ENCODE assay signal across 21 mouse cellular contexts in genomic region chr3:60461828-60462521, GRCm38 (mm10). TPM values are rescaled to one million over a fixed set of nuclear protein-coding genes. Genes with fewer than 3 reads are reported as not detected.
DNase-seq lines count a peak whose midpoint lies in the region; ATAC-seq and TF ChIP-seq lines count a peak whose summit lies in the region.
"Had no signal": no experiment of that assay in that cellular context is flagged by ENCODE, and none has a peak within 500 bp of the region (broad histone marks: within the 10 kb centered on the region; RNA-seq: fewer than 3 reads in every experiment).

No protein-coding gene starts in this region.

- no peaks in the 10 kb centered on the region for H3K27me3 ChIP-seq in lung, embryonic 14.5 days (ENCODE audit: insufficient read depth, low read length)
- no peaks in the 10 kb centered on the region for H3K27me3 ChIP-seq in neural tube, embryonic 13.5 days
- H3K27me3 ChIP-seq in midbrain, embryonic 16.5 days (ENCODE audit: control insufficient read depth, insufficient read depth, low read depth, low read length): no peaks in the 10 kb centered on the region
- H3K27me3 ChIP-seq: embryonic facial prominence, embryonic 12.5 days; forebrain, embryonic 15.5 days; heart, embryonic 15.5 days; limb, embryonic 13.5 days had no signal

- ATAC-seq in lung, embryonic 14.5 days (ENCODE audit: insufficient read depth): peak; percentile 44; the same call in 1 of the 2 replicates
- peak; percentile 95 for ATAC-seq in neural tube, embryonic 13.5 days (ENCODE audit: low read depth)
- ATAC-seq in midbrain, embryonic 16.5 days: no peak
- ATAC-seq: CD4-positive, CD25-positive, alpha-beta regulatory T cell, adult 4 months; forebrain, embryonic 15.5 days had no signal

- H3K9ac ChIP-seq in lung, embryonic 14.5 days: no peak overlapping the region
- no peak overlapping the region for H3K9ac ChIP-seq in neural tube, embryonic 13.5 days
- no peak overlapping the region for H3K9ac ChIP-seq in midbrain, embryonic 16.5 days (ENCODE audit: low read depth, low read length)
- H3K9ac ChIP-seq: embryonic facial prominence, embryonic 12.5 days; forebrain, embryonic 15.5 days; heart, embryonic 15.5 days; limb, embryonic 13.5 days; liver, embryonic 14.5 days had no signal

- DNase-seq in lung, embryonic 14.5 days: peak; percentile 35
- no peak for DNase-seq in lung, postnatal 4 days
- DNase-seq in adipocyte (ENCODE audit: low spot score): peak; percentile 60
- no peak for DNase-seq in gastrocnemius, adult 18-20 months (ENCODE audit: low spot score)
- DNase-seq: cerebellum, adult 8-10 months; heart, adult 2 months; kidney, adult 2 months; kidney, postnatal 25 days; layer of hippocampus, adult 9-11 months; right cerebral cortex, adult 18-20 months; thymus, adult 18-20 months had no signal

- H3K4me2 ChIP-seq in lung, embryonic 14.5 days: no peak overlapping the region
- H3K4me2 ChIP-seq in neural tube, embryonic 13.5 days: no peak overlapping the region
- no peak overlapping the region for H3K4me2 ChIP-seq in midbrain, embryonic 16.5 days (ENCODE audit: low read length)
- H3K4me2 ChIP-seq: embryonic facial prominence, embryonic 12.5 days; forebrain, embryonic 15.5 days; heart, embryonic 15.5 days; limb, embryonic 13.5 days had no signal

- no peak overlapping the region for H3K4me3 ChIP-seq in lung, embryonic 14.5 days (ENCODE audit: low read depth, low read length)
- H3K4me3 ChIP-seq in brown adipose tissue, adult 24 weeks (ENCODE audit: insufficient read depth, low read depth, low read length): no peak overlapping the region
- no peak overlapping the region for H3K4me3 ChIP-seq in neural tube, embryonic 13.5 days
- H3K4me3 ChIP-seq in midbrain, embryonic 16.5 days (ENCODE audit: low read depth, low read length): no peak overlapping the region
- H3K4me3 ChIP-seq: embryonic facial prominence, embryonic 12.5 days; forebrain, embryonic 15.5 days; heart, adult 2 months; heart, embryonic 15.5 days; limb, embryonic 13.5 days had no signal

- no peaks in the 10 kb centered on the region for H3K4me1 ChIP-seq in lung, embryonic 14.5 days (ENCODE audit: insufficient read depth)
- peaks cover 3% of the 10 kb centered on the region; the same call in 1 of the 2 replicates for H3K4me1 ChIP-seq in brown adipose tissue, adult 24 weeks (ENCODE audit: control insufficient read depth, insufficient read depth, insufficient read length, low read length)
- no peaks in the 10 kb centered on the region for H3K4me1 ChIP-seq in neural tube, embryonic 13.5 days (replicated peaks)
- no peaks in the 10 kb centered on the region for H3K4me1 ChIP-seq in midbrain, embryonic 16.5 days (ENCODE audit: control insufficient read depth, insufficient read depth, low read length)
- H3K4me1 ChIP-seq: embryonic facial prominence, embryonic 12.5 days; forebrain, embryonic 15.5 days; limb, embryonic 13.5 days had no signal

- 45% methylated on average over 6 of the region's 6 CpGs for WGBS in lung, embryonic 14.5 days
- 68% methylated on average over 6 of the region's 6 CpGs for WGBS in neural tube, embryonic 13.5 days
- 86% methylated on average over 6 of the region's 6 CpGs for WGBS in midbrain, embryonic 16.5 days

- H3K9me3 ChIP-seq in lung, embryonic 14.5 days (ENCODE audit: low read depth, low read length): no peaks in the 10 kb centered on the region
- H3K9me3 ChIP-seq in neural tube, embryonic 13.5 days: no peaks in the 10 kb centered on the region
- no peaks in the 10 kb centered on the region for H3K9me3 ChIP-seq in midbrain, embryonic 16.5 days (replicated peaks; ENCODE audit: control insufficient read depth, low read length, poor library complexity, severe bottlenecking)
- H3K9me3 ChIP-seq: embryonic facial prominence, embryonic 12.5 days; forebrain, embryonic 15.5 days; G1E; heart, embryonic 15.5 days; limb, embryonic 13.5 days had no signal

- no peaks in the 10 kb centered on the region for H3K36me3 ChIP-seq in lung, embryonic 14.5 days (ENCODE audit: insufficient read depth)
- H3K36me3 ChIP-seq in neural tube, embryonic 13.5 days: no peaks in the 10 kb centered on the region
- H3K36me3 ChIP-seq in midbrain, embryonic 16.5 days (ENCODE audit: control insufficient read depth, insufficient read depth, low read length): no peaks in the 10 kb centered on the region
- H3K36me3 ChIP-seq: embryonic facial prominence, embryonic 12.5 days; forebrain, embryonic 15.5 days; G1E; heart, embryonic 15.5 days; limb, embryonic 13.5 days had no signal

- 0 out of 2 replicates have a peak overlapping the region, but pooled peaks have one; percentile 8 for H3K27ac ChIP-seq in lung, embryonic 14.5 days (ENCODE audit: low read depth)
- H3K27ac ChIP-seq in brown adipose tissue, adult 24 weeks (replicated peaks; ENCODE audit: low read depth, low read length): peak overlapping the region; percentile 60; the same call in 1 of the 2 replicates
- peak overlapping the region; percentile 65; the same call in 1 of the 2 replicates for H3K27ac ChIP-seq in neural tube, embryonic 13.5 days (replicated peaks)
- H3K27ac ChIP-seq in midbrain, embryonic 16.5 days (ENCODE audit: low read length): no peak overlapping the region
- H3K27ac ChIP-seq: embryonic facial prominence, embryonic 12.5 days; forebrain, embryonic 15.5 days; heart, adult 2 months; heart, embryonic 15.5 days; limb, embryonic 13.5 days; liver, embryonic 14.5 days had no signal

- no peak for TF ChIP-seq CTCF in lung, embryonic 14.5 days (IDR thresholded peaks at IDR 0.05; ENCODE audit: low read depth)

RNA-seq across cellular contexts. Expression of gene Mbnl1, which starts 10.7 kb away (rescaled TPM):
- polyA plus RNA-seq in lung, embryonic 14.5 days (2014; fragmentation: Nextera tagmentation; extraction: Ambion mirVana): 199 and 201 TPM in 2 replicates
- 127 and 136 TPM in 2 replicates for polyA plus RNA-seq in brown adipose tissue, adult 24 weeks (2012; ENCODE audit: insufficient read depth, insufficient read length, missing spikeins)
- 54.7 and 59.8 TPM in 2 replicates for polyA plus RNA-seq in neural tube, embryonic 13.5 days (2015; fragmentation: Nextera tagmentation; extraction: Ambion mirVana)
- 100 to 1,000 TPM; 501 to 534 TPM for total RNA-seq in gastrocnemius, adult 18-20 months (2021)
- 46.8 and 48.7 TPM in 2 replicates for polyA plus RNA-seq in midbrain, embryonic 16.5 days (2015; fragmentation: Nextera tagmentation; extraction: Ambion mirVana)

Comparison
In these comparisons a context has a peak if more than half of its experiments do, and no peak if none do; other contexts are left out.
1. DNase-seq: peak in lung, embryonic 14.5 days (single experiment) and adipocyte (single experiment); none in lung, postnatal 4 days (0 of 2) and gastrocnemius, adult 18-20 months (single experiment).